Mouse (Mus musculus) embryonic facial prominence, embryonic 11.5 days (tissue): ENCODE results near the gene Slc1a4. TPM values are rescaled to one million over a fixed set of nuclear protein-coding genes. Genes with fewer than 3 reads are reported as not detected.

ENCODE experiments used
- ATAC-seq: fragments of 200-750 bp; cut with Nextera tagmentation; replicated peaks from 2 replicates; pipeline ENCODE4 v1.8.0; 2017; ENCODE audit warnings: low read depth; ENCODE audit not compliant: insufficient number of reproducible peaks, low FRiP score, low TSS enrichment
- DNase-seq: peaks from one replicate; pipeline ENCODE4 v3.0.0-alpha.2; 2015; ENCODE audit warnings: low spot score
- H3K27ac ChIP-seq: fragments of 300-500 bp; sonication (generic); replicated peaks from 2 replicates; pipeline ENCODE4 v1.5.1; 2014; ENCODE audit warnings: mild to moderate bottlenecking, low read depth, low read length, control low read depth
- H3K27me3 ChIP-seq: fragments of 300-500 bp; sonication (generic); 2 replicates; pipeline ENCODE4 v1.6.1; 2014; ENCODE audit warnings: mild to moderate bottlenecking, low read length, moderate library complexity, mixed read lengths; ENCODE audit not compliant: control insufficient read depth, insufficient read depth
- H3K36me3 ChIP-seq: fragments of 300-500 bp; sonication (generic); replicated peaks from 2 replicates; pipeline ENCODE4 v1.6.1; 2014; ENCODE audit warnings: low read depth, mild to moderate bottlenecking, low read length, moderate library complexity, mixed read lengths; ENCODE audit not compliant: control insufficient read depth, insufficient read depth
- H3K4me1 ChIP-seq: fragments of 300-500 bp; sonication (generic); 2 replicates; pipeline ENCODE4 v1.6.1; 2014; ENCODE audit warnings: low read length, mixed read lengths; ENCODE audit not compliant: control insufficient read depth, insufficient read depth
- H3K4me2 ChIP-seq: fragments of 300-500 bp; sonication (generic); 2 replicates; pipeline ENCODE4 v1.6.1; 2014; ENCODE audit warnings: low read depth, mild to moderate bottlenecking, control low read depth, low read length, moderate library complexity
- H3K4me3 ChIP-seq: fragments of 300-500 bp; sonication (generic); 2 replicates; pipeline ENCODE4 v1.5.1; 2014; ENCODE audit warnings: low read depth, low read length, control low read depth
- H3K9ac ChIP-seq: fragments of 300-500 bp; sonication (generic); replicated peaks from 2 replicates; pipeline ENCODE4 v1.6.1; 2014; ENCODE audit warnings: mild to moderate bottlenecking, control low read depth, low read length
- H3K9me3 ChIP-seq: fragments of 300-500 bp; sonication (generic); replicated peaks from 2 replicates; pipeline ENCODE4 v1.6.1; 2016; ENCODE audit warnings: mild to moderate bottlenecking, low read length, inconsistent platforms, mixed read lengths; ENCODE audit not compliant: control insufficient read depth
- WGBS: fragments of 180-500 bp; shearing (Covaris S2); extraction: QIAGEN DNeasy Blood & Tissue Kit; methylation state at CpG from one replicate; pipeline ENCODE4 v1.1.7; 2014; 5-methylcytosine and 5-hydroxymethylcytosine counted together
- polyA plus RNA-seq: library from polyadenylated mRNA; unstranded; fragments of >200 nt; fragmentation: Nextera tagmentation; extraction: Ambion mirVana; gene quantifications from 2 replicates; pipeline ENCODE4 v1.2.1, GENCODE M21; 2014

Gene Slc1a4
- polyA plus RNA-seq, 1 experiment from 2014 or later, result 14.0 TPM

- Histone ChIP-seq H3K27ac (no peak overlapping the region), H3K27me3 (no peaks in the 10 kb centered on the region), H3K9me3 (no peaks in the 10 kb centered on the region), H3K36me3 (no peaks in the 10 kb centered on the region), H3K4me1 (no peaks in the 10 kb centered on the region), H3K9ac (no peak overlapping the region), H3K4me2 (no peak overlapping the region), H3K4me3 (no peak overlapping the region)
- 74% methylated on average over 3 of the region's 3 CpGs for WGBS
- no peak for ATAC-seq
- DNase-seq, result no peak
Measured at GRCm38 (mm10) chr11:20322366-20322765, 10.1 kb downstream of the Slc1a4 start.

GRCm38 (mm10) chr11:20320661-20321060 lies 11.9 kb downstream of the Slc1a4 start:
- H3K4me2 ChIP-seq, result no peak overlapping the region
- no peaks in the 10 kb centered on the region for H3K27me3 ChIP-seq
- no peaks in the 10 kb centered on the region for H3K9me3 ChIP-seq
- no peak for DNase-seq
- no peak overlapping the region for H3K27ac ChIP-seq
- no peaks in the 10 kb centered on the region for H3K4me1 ChIP-seq
- no peak overlapping the region for H3K4me3 ChIP-seq
- WGBS, result 82% methylated on average over 3 of the region's 3 CpGs
- no peaks in the 10 kb centered on the region for H3K36me3 ChIP-seq
- no peak for ATAC-seq
- H3K9ac ChIP-seq, result no peak overlapping the region

- 64% methylated on average over 16 of the region's 16 CpGs for WGBS
- no peaks in the 10 kb centered on the region for H3K36me3 ChIP-seq
- no peaks in the 10 kb centered on the region for H3K27me3 ChIP-seq
- H3K9me3 ChIP-seq, result no peaks in the 10 kb centered on the region
- H3K4me1 ChIP-seq, result no peaks in the 10 kb centered on the region
- no peak overlapping the region for H3K27ac ChIP-seq
- H3K9ac ChIP-seq, result no peak overlapping the region
- no peak for DNase-seq
- no peak overlapping the region for H3K4me2 ChIP-seq
- no peak overlapping the region for H3K4me3 ChIP-seq
- ATAC-seq, result no peak
Measured at GRCm38 (mm10) chr11:20318659-20319454, 13.7 kb downstream of the Slc1a4 start.

- no peaks in the 10 kb centered on the region for H3K9me3 ChIP-seq
- no peaks in the 10 kb centered on the region for H3K27me3 ChIP-seq
- 86% methylated on average over 8 of the region's 8 CpGs for WGBS
- no peak overlapping the region for H3K4me2 ChIP-seq
- no peak overlapping the region for H3K4me3 ChIP-seq
- DNase-seq (no peak), ATAC-seq (no peak)
- no peaks in the 10 kb centered on the region for H3K36me3 ChIP-seq
- H3K9ac ChIP-seq, result no peak overlapping the region
- no peaks in the 10 kb centered on the region for H3K4me1 ChIP-seq
- no peak overlapping the region for H3K27ac ChIP-seq
Measured at GRCm38 (mm10) chr11:20313576-20313975, 18.9 kb downstream of the Slc1a4 start.

GRCm38 (mm10) chr11:20309044-20309443 lies 23.5 kb downstream of the Slc1a4 start:
- DNase-seq (no peak), ATAC-seq (no peak)
- no peak overlapping the region for H3K9ac ChIP-seq
- no peak overlapping the region for H3K4me3 ChIP-seq
- WGBS, result 77% methylated on average over 5 of the region's 5 CpGs
- no peaks in the 10 kb centered on the region for H3K9me3 ChIP-seq
- H3K27ac ChIP-seq, result no peak overlapping the region
- H3K36me3 ChIP-seq, result no peaks in the 10 kb centered on the region
- H3K4me1 ChIP-seq, result no peaks in the 10 kb centered on the region
- H3K27me3 ChIP-seq, result no peaks in the 10 kb centered on the region
- H3K4me2 ChIP-seq, result no peak overlapping the region

- no peaks in the 10 kb centered on the region for H3K4me1 ChIP-seq
- DNase-seq (no peak), ATAC-seq (no peak)
- H3K9me3 ChIP-seq, result no peaks in the 10 kb centered on the region
- no peak overlapping the region for H3K4me3 ChIP-seq
- no peak overlapping the region for H3K4me2 ChIP-seq
- H3K9ac ChIP-seq, result no peak overlapping the region
- H3K27ac ChIP-seq, result no peak overlapping the region
- no peaks in the 10 kb centered on the region for H3K27me3 ChIP-seq
- WGBS, result 87% methylated on average over 3 of the region's 3 CpGs
- no peaks in the 10 kb centered on the region for H3K36me3 ChIP-seq
Measured at GRCm38 (mm10) chr11:20307409-20307808, 25.1 kb downstream of the Slc1a4 start.

- WGBS, result 88% methylated on average over 1 of the region's 1 CpGs
- no peak overlapping the region for H3K27ac ChIP-seq
- H3K4me3 ChIP-seq, result no peak overlapping the region
- H3K4me1 ChIP-seq, result no peaks in the 10 kb centered on the region
- ATAC-seq (no peak), DNase-seq (no peak)
- H3K27me3 ChIP-seq, result no peaks in the 10 kb centered on the region
- H3K9me3 ChIP-seq, result no peaks in the 10 kb centered on the region
- no peak overlapping the region for H3K9ac ChIP-seq
- no peaks in the 10 kb centered on the region for H3K36me3 ChIP-seq
- H3K4me2 ChIP-seq, result no peak overlapping the region
Measured at GRCm38 (mm10) chr11:20305641-20306040, 26.9 kb downstream of the Slc1a4 start.

- no peaks in the 10 kb centered on the region for H3K4me1 ChIP-seq
- DNase-seq (peak; percentile 28), ATAC-seq (no peak)
- H3K9me3 ChIP-seq, result no peaks in the 10 kb centered on the region
- 76% methylated on average over 6 of the region's 6 CpGs for WGBS
- H3K9ac ChIP-seq, result no peak overlapping the region
- no peak overlapping the region for H3K4me3 ChIP-seq
- H3K27ac ChIP-seq, result no peak overlapping the region
- H3K27me3 ChIP-seq, result no peaks in the 10 kb centered on the region
- H3K4me2 ChIP-seq, result no peak overlapping the region
- H3K36me3 ChIP-seq, result no peaks in the 10 kb centered on the region
Measured at GRCm38 (mm10) chr11:20304341-20304740, 28.2 kb downstream of the Slc1a4 start.
